Mouse (Mus musculus) urinary bladder, postnatal 4 days (tissue): Measurements from ENCODE around the gene Ikzf5.

Experiments used
- DNase-seq, 2 experiments: peaks; one replicate each; pipeline ENCODE4 v3.0.0; 2021 to 2022; ENCODE audit warnings: low spot score in 2 of 2

Ikzf5 gene

DNA sequence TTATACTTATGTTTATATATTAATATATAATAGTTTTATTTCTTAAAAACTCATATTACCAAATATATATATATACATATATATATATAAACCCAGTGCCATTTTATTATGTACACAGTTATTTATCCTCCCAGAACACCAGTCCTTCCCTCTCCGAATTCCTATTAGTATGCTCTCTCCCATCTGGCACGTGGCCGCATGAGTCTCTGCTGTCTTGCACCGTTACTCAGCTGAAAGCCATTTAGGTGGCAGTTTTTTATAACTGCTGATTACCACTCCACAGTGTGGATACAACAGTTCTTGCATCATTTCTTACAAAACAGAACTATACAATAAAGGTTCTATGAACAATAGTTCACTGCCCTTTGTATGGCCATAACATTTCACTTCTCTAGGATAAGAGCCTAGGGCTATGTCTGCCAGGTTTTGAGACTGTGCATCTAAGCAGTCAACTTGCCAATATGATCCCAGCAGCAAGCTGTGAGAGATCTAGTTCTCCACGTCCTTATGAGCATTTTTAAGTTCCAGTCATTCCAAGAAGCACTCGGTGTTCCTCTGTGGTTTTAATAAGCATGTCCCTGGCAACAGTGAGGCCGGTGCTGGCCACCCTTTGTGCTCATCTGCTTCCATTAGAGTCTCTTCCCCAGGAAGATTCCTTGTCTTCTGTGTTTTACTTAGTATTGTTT lies 64.3 kb downstream of the Ikzf5 start:
- DNase-seq = no peak
